Mouse (Mus musculus) liver, embryonic 14.5 days (tissue): ENCODE data around the gene Lhfpl5. TPM values are rescaled to one million over a fixed set of nuclear protein-coding genes. Genes with fewer than 3 reads are reported as not detected.
"Not testable (repeated sequence)": the region's sequence is repeated elsewhere in the genome, so short reads cannot be mapped to it uniquely, and the experiment has no call there.

ENCODE experiments used
- ATAC-seq: fragments of 200-750 bp; cut with Nextera tagmentation; 2 replicates; pipeline ENCODE4 v1.8.0; 2017; ENCODE audit warnings: moderate number of reproducible peaks, mild to moderate bottlenecking, moderate library complexity; ENCODE audit not compliant: insufficient read depth
- DNase-seq, 3 experiments: peaks; one replicate each; pipeline ENCODE4 v3.0.0-alpha.2; 2012 to 2013; ENCODE audit warnings: low read depth in 3 of 3, low spot score in 3 of 3
- H3K27ac ChIP-seq: fragments of 300-500 bp; sonication (generic); 2 replicates; pipeline ENCODE4 v1.5.1; 2014; ENCODE audit warnings: moderate library complexity, mild to moderate bottlenecking, control low read depth, inconsistent platforms
- H3K27me3 ChIP-seq: fragments of 300-500 bp; sonication (generic); 2 replicates; pipeline ENCODE4 v1.6.1; 2014; ENCODE audit warnings: mild to moderate bottlenecking, low read length, moderate library complexity; ENCODE audit not compliant: control insufficient read depth, insufficient read depth
- H3K36me3 ChIP-seq: fragments of 300-500 bp; sonication (generic); replicated peaks from 2 replicates; pipeline ENCODE4 v1.6.1; 2014; ENCODE audit warnings: low read depth; ENCODE audit not compliant: control insufficient read depth, insufficient read depth
- H3K4me1 ChIP-seq, 2 experiments: fragments of 200-500 bp in 1 of 2; fragments of 300-500 bp in 1 of 2; sonication (generic) in 1 of 2; replicated peaks; 2 replicates each; pipeline ENCODE4 v1.6.1; 2012 to 2014; ENCODE audit warnings: antibody characterized with exemption in 1 of 2, inconsistent platforms in 1 of 2, low read length in 1 of 2; ENCODE audit not compliant: control insufficient read depth in 2 of 2, insufficient read depth in 2 of 2
- H3K4me2 ChIP-seq: fragments of 300-500 bp; sonication (generic); 2 replicates; pipeline ENCODE4 v1.6.1; 2014; ENCODE audit warnings: low read depth, mild to moderate bottlenecking, control low read depth, moderate library complexity
- H3K4me3 ChIP-seq, 2 experiments: fragments of 200-500 bp in 1 of 2; fragments of 300-500 bp in 1 of 2; sonication (generic) in 1 of 2; 2 replicates each; pipeline ENCODE4 v1.5.1; 2012 to 2014; ENCODE audit warnings: low read depth in 2 of 2, low read length in 2 of 2, mild to moderate bottlenecking in 2 of 2, control low read depth in 1 of 2, inconsistent platforms in 1 of 2, moderate library complexity in 1 of 2; ENCODE audit not compliant: insufficient read depth in 1 of 2
- H3K9ac ChIP-seq: fragments of 300-500 bp; sonication (generic); replicated peaks from 2 replicates; pipeline ENCODE4 v1.6.1; 2014; ENCODE audit warnings: mild to moderate bottlenecking, control low read depth, moderate library complexity
- H3K9me3 ChIP-seq: fragments of 300-500 bp; sonication (generic); 2 replicates; pipeline ENCODE4 v1.6.1; 2016; ENCODE audit warnings: low read length, mixed read lengths; ENCODE audit not compliant: control insufficient read depth
- CTCF ChIP-seq: IDR thresholded peaks from 2 replicates; pipeline ENCODE4 v1.5.1; 2016; ENCODE audit warnings: antibody characterized with exemption, low read depth, control low read depth
- EP300 ChIP-seq: IDR thresholded peaks from 2 replicates; pipeline ENCODE4 v1.6.1; 2016; ENCODE audit warnings: antibody characterized with exemption, low read depth
- WGBS: fragments of 180-500 bp; shearing (Covaris S2); extraction: QIAGEN DNeasy Blood & Tissue Kit; methylation state at CpG from one replicate; pipeline ENCODE4 v1.1.7; 2014; ENCODE audit not compliant: insufficient replicate concordance; 5-methylcytosine and 5-hydroxymethylcytosine counted together
- polyA plus RNA-seq, 2 experiments: library from polyadenylated mRNA; depleted of rRNA in 1 of 2; stranded (reverse) in 1 of 2; unstranded in 1 of 2; fragments of >200 nt; fragmentation: Nextera tagmentation in 1 of 2; extraction: Ambion mirVana in 1 of 2; gene quantifications; 2 replicates each; pipeline versions ENCODE4 v1.2.1 to v1.2.3; 2012 to 2014

Gene Lhfpl5
- polyA plus RNA-seq, 2 experiments, result not detected

DNA sequence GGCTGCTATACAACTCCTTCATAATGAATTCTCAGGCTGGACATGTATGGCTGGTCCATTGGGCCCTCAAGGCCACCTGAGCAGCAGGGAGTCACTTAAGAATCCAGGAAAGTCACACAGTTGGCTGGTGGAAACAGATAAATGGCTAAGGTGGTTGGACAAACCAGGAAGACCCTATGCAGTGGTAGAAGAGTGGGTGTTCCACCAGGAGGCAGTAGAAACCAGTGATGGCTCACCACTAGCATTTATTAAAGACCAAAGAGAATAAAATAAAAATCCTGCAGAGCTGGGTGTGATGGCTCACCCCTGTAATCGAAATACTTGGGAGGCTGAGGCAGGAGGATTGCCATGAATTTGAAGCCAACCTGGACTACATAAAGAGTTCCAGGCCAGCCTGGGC is 28.5 kb upstream of the Lhfpl5 start:
- ATAC-seq (no peak), DNase-seq (no peak)
- Histone ChIP-seq H3K4me1 (no peaks in the 10 kb centered on the region), H3K9ac (no peak overlapping the region), H3K9me3 (no peaks in the 10 kb centered on the region), H3K4me3 (no peak overlapping the region), H3K27me3 (no peaks in the 10 kb centered on the region), H3K27ac (no peak overlapping the region), H3K36me3 (no peaks in the 10 kb centered on the region), H3K4me2 (no peak overlapping the region)
- WGBS, result 30% methylated on average over 1 of the region's 1 CpGs
- no peak for TF ChIP-seq EP300
- TF ChIP-seq CTCF, result no peak

DNA sequence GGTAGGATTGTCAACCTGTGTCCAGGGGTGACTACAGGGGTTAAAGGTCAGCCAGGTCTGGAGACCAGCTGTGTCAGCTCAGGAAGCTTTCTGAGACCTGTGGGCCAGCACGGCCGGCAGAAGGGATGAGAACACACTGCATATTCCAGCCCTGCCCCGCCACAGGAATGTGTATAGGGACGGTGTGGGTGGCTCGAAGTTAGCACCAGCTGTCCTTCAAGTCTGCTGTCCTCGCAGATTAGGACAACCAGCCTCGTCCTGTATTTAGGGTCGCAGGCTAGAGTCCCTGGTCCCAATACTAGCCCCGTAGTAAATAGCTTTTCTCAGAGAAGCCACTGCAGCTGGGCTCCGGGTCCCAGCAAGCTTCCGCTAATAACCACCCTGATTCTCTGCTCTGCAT is 26.9 kb upstream of the Lhfpl5 start:
- Histone ChIP-seq H3K36me3 (no peaks in the 10 kb centered on the region), H3K27ac (no peak overlapping the region), H3K4me1 (no peaks in the 10 kb centered on the region), H3K9me3 (no peaks in the 10 kb centered on the region), H3K27me3 (no peaks in the 10 kb centered on the region), H3K4me2 (no peak overlapping the region), H3K9ac (no peak overlapping the region), H3K4me3 (no peak overlapping the region)
- no peak for TF ChIP-seq EP300
- no peak for TF ChIP-seq CTCF
- DNase-seq (no peak), ATAC-seq (no peak)
- 53% methylated on average over 11 of the region's 11 CpGs for WGBS

DNA sequence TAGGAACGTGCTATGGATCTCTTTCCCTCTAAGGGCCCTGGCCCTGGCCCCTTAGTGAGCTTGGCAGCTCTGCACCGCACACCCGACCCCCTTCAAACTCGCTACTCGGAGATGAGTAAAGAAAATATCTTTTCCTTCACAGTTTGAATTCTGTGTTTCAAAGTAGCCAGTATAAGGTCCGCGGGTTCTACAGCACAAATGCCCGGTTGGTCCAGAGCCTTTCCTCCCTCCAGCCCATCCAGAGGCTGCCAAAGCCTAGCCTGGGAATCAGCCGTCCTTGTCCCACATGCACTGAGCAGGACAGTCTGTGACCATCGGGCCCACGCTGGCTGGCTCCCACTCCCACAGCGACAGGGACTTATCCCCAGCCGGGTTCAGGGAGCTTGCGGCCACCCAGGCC is 26.3 kb upstream of the Lhfpl5 start, which contains the start of gene Clpsl2:
TSS of gene Clpsl2 (plus strand) at position 301 of the 400 bp plus-strand sequence.
- 61% methylated on average over 14 of the region's 14 CpGs for WGBS
- no peak for ATAC-seq
- no peaks in the 10 kb centered on the region for H3K4me1 ChIP-seq

DNA sequence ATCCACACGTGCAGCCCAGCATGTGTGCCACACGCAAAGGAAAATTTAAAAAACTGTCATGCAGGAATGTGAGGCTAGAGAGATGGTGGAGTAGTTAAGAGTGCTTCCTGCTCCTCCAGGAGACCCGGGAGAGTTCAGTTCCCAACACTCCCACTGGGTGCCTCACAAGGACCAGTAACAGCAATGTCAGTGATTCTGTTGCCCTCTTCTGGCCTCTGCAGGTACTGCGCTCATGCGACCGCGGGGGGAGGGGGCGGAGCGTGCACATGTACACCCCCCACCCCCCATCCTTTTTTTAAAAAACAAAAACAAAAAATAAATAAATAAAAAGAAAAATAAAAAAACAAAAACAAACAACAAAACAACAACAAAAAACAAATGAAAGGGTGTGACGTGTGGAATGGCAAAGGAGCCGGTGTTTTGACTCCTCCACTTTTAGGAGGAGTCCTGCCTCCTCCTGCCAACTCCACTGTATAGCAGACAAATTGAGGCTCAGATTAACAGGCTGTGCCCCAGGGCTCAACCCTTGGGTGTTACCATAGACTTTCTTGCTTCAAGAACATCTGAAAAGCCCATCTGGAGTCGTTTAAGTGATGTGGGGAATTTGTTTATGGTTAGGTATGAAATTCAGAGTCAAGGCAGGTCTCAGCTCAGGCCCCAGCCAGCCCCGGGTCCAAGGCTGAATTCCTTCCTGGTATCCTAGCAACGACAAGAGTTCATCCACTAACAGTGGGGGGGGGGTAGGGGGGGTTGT is 22.2 kb upstream of the Lhfpl5 start:
- TF ChIP-seq EP300, result no peak
- peak; percentile 85 for TF ChIP-seq CTCF
- H3K4me1 ChIP-seq, result peaks cover 0 to 5% of the 10 kb centered on the region in 2 experiments; a peak in 2 of 4 replicates
- no peaks in the 10 kb centered on the region for H3K36me3 ChIP-seq
- H3K9ac ChIP-seq, result no peak overlapping the region
- DNase-seq, result no peak
- no peaks in the 10 kb centered on the region for H3K27me3 ChIP-seq
- WGBS, result 11% methylated on average over 14 of the region's 14 CpGs
- H3K9me3 ChIP-seq, result no peaks in the 10 kb centered on the region
- no peak overlapping the region for H3K27ac ChIP-seq
- ATAC-seq, result no peak
- no peak overlapping the region for H3K4me3 ChIP-seq
- H3K4me2 ChIP-seq, result no peak overlapping the region

More for the DNA sequence above, 26.3 kb upstream of the Lhfpl5 start, which contains the start of gene Clpsl2:
- no peak within 1 kb of the TSS for H3K9ac ChIP-seq
- no peak within 1 kb of the TSS for H3K4me2 ChIP-seq
- no peak within 1 kb of the TSS for H3K27ac ChIP-seq
- no peak within 1 kb of the TSS for H3K4me3 ChIP-seq
- no peak for TF ChIP-seq CTCF
- no peak for TF ChIP-seq EP300
- no peaks in the 10 kb centered on the region for H3K27me3 ChIP-seq
- no peaks in the 10 kb centered on the region for H3K36me3 ChIP-seq
- DNase-seq, result no peak
- H3K9me3 ChIP-seq, result no peaks in the 10 kb centered on the region

DNA sequence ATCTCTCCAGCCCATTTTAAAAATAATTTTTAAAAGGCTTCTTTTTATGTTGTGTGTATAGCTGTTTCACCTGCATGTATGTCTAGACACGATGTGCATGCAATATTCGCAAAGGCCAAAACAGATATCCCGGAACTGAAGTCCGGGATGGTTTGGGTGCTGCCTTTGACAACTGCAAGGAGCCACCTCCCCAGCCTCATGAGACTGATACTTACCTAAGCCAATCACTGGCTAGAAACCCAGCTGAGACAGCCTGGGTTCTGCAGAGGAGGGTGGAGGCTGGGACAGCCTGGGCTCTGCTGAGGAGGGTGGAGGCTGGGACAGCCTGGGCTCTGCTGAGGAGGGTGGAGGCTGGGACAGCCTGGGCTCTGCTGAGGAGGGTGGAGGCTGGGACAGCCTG is 21.4 kb upstream of the Lhfpl5 start:
- not testable (repeated sequence) for H3K27me3 ChIP-seq, H3K9ac ChIP-seq, H3K4me2 ChIP-seq, H3K9me3 ChIP-seq, ATAC-seq, H3K36me3 ChIP-seq, H3K4me1 ChIP-seq, H3K4me3 ChIP-seq, DNase-seq, H3K27ac ChIP-seq
- WGBS, result 82% methylated on average over 4 of the region's 4 CpGs
